Comparison of ENCODE assay signal across 23 mouse cellular contexts in the genomic region with DNA sequence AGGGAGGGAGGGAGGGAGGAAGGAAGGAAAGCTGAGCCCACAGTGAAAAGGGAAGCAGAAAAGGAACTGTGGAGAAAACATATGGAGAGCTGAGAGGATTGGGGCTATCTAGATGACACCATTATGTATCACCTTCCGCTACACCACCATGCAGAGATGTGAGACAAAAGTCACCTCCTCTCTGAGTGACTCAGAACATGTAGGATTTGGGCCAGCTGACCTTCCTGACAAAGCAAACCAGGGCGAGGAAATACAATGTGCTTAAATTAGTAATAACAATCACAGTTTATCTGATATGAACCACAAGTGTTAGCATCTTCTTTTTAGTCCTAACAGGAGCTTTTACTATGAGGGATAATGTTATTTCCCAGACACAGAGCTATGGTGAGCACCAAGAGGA. TPM values are rescaled to one million over a fixed set of nuclear protein-coding genes. Genes with fewer than 3 reads are reported as not detected.
A peak's percentile ranks its signal among the peaks of the same experiment; 100 is the strongest.
DNase-seq lines count a peak whose midpoint lies in the region; ATAC-seq lines count a peak whose summit lies in the region.
"Had no signal": no experiment of that assay in that cellular context is flagged by ENCODE, and none has a peak within 500 bp of the region (broad histone marks: within the 10 kb centered on the region; RNA-seq: fewer than 3 reads in every experiment).

No protein-coding gene starts in this region.

- peak; percentile 19; the same call in 1 of the 2 replicates for ATAC-seq in granulocyte monocyte progenitor cell, adult 5-6 weeks (replicated peaks; ENCODE audit: poor library complexity, severe bottlenecking)
- ATAC-seq: activated CD4-positive, CD25-positive, alpha-beta regulatory T cell, adult 4 months; CD4-positive, CD25-positive, alpha-beta regulatory T cell, adult 4 months; forebrain, embryonic 14.5 days; forebrain, postnatal 0 days; hindbrain, embryonic 16.5 days; intestine, embryonic 15.5 days had no signal

- DNase-seq in adrenal gland, postnatal 36 days, result peak; percentile 39 to 55
- no peak for DNase-seq in adrenal gland, adult 18-20 months (ENCODE audit: low spot score in 2 of 2)
- DNase-seq in 3T3-L1 (ENCODE audit: low read depth, low spot score) (peak; percentile 45), 416B (ENCODE audit: low read depth) (peak; percentile 43)
- no peak for DNase-seq in cerebellum, adult 9-11 months
- no peak for DNase-seq in right cerebral cortex, postnatal 36 days (ENCODE audit: low spot score in 2 of 2)
- DNase-seq: B cell, adult 2 months; cerebellum, adult 18-20 months; cerebellum, adult 9-10 months; cerebellum, postnatal 25 days; forebrain, postnatal 0 days; gastrocnemius, postnatal 25 days; heart, postnatal 10 days; heart, postnatal 36 days; kidney, adult 11 months; kidney, adult 9 months had no signal

RNA-seq across cellular contexts. Expression of a gene that starts 3.2 kb away (rescaled TPM):
- total RNA-seq in adrenal gland, postnatal 36 days (2021), result not detected
- total RNA-seq in adrenal gland, adult 18-20 months (2021), result under 1 TPM in 1 of 2 experiments, not detected in 1; 0.29 TPM
- total RNA-seq in granulocyte monocyte progenitor cell, adult 5-6 weeks (2014; fragmentation: Nextera tagmentation), result 5.2 TPM in 1 of 2 replicates, not detected in the other
- total RNA-seq in granulocyte monocyte progenitor cell, adult 5-6 weeks (2017), result not detected in 2 replicates
- total RNA-seq: common myeloid progenitor, adult 5-6 weeks; forebrain, postnatal 0 days; gastrocnemius, postnatal 25 days had no signal

RNA-seq across cellular contexts. Expression of a gene that starts 31.0 kb away (rescaled TPM):
- 10 to 100 TPM; 59.2 to 88.5 TPM for total RNA-seq in adrenal gland, postnatal 36 days (2021)
- 10 to 100 TPM; 76.0 to 77.4 TPM for total RNA-seq in adrenal gland, adult 18-20 months (2021)
- 107 and 145 TPM in 2 replicates for total RNA-seq in granulocyte monocyte progenitor cell, adult 5-6 weeks (2014; fragmentation: Nextera tagmentation)
- total RNA-seq in granulocyte monocyte progenitor cell, adult 5-6 weeks (2017), result 77.5 and 108 TPM in 2 replicates

RNA-seq across cellular contexts. Expression of a gene that starts 57.1 kb away (rescaled TPM):
- total RNA-seq in adrenal gland, postnatal 36 days (2021), result 1 to 10 TPM; 4.3 to 5.5 TPM
- total RNA-seq in adrenal gland, adult 18-20 months (2021), result 1 to 10 TPM; 3.9 to 6.5 TPM
- total RNA-seq in granulocyte monocyte progenitor cell, adult 5-6 weeks (2014; fragmentation: Nextera tagmentation), result 1.0 and 4.5 TPM in 2 replicates
- 2.6 and 4.2 TPM in 2 replicates for total RNA-seq in granulocyte monocyte progenitor cell, adult 5-6 weeks (2017)

RNA-seq across cellular contexts. Expression of a gene that starts 57.4 kb away (rescaled TPM):
- total RNA-seq in adrenal gland, postnatal 36 days (2021), result 1 to 10 TPM; 2.7 to 5.7 TPM
- 1 to 10 TPM; 4.6 to 4.7 TPM for total RNA-seq in adrenal gland, adult 18-20 months (2021)
- total RNA-seq in granulocyte monocyte progenitor cell, adult 5-6 weeks (2014; fragmentation: Nextera tagmentation), result not detected in 2 replicates
- 0.62 and 1.0 TPM in 2 replicates for total RNA-seq in granulocyte monocyte progenitor cell, adult 5-6 weeks (2017)
- total RNA-seq: common myeloid progenitor, adult 5-6 weeks had no signal

Comparison
In these comparisons a context has a peak if more than half of its experiments do, and no peak if none do; other contexts are left out.
1. DNase-seq: peak in adrenal gland, postnatal 36 days (2 of 2), 3T3-L1 (single experiment) and 416B (single experiment); none in adrenal gland, adult 18-20 months (0 of 2), cerebellum, adult 9-11 months (single experiment) and right cerebral cortex, postnatal 36 days (0 of 2).